Mouse (Mus musculus) midbrain, embryonic 11.5 days (tissue): Measurements from ENCODE around the gene Ccrl2. TPM values are rescaled to one million over a fixed set of nuclear protein-coding genes. Genes with fewer than 3 reads are reported as not detected.

Source experiments
- ATAC-seq: fragments of 200-750 bp; cut with Nextera tagmentation; 2 replicates; pipeline ENCODE4 v1.8.0; 2017; ENCODE audit warnings: moderate TSS enrichment, moderate library complexity; ENCODE audit not compliant: low FRiP score
- DNase-seq: peaks from one replicate; pipeline ENCODE4 v3.0.0; 2015; ENCODE audit warnings: low spot score; ENCODE audit errors: missing footprints
- H3K27ac ChIP-seq: fragments of 300-500 bp; sonication (generic); 2 replicates; pipeline ENCODE4 v1.5.1; 2014; ENCODE audit warnings: low read depth, low read length
- H3K27me3 ChIP-seq: fragments of 300-500 bp; sonication (generic); 2 replicates; pipeline ENCODE4 v1.6.1; 2014; ENCODE audit warnings: mild to moderate bottlenecking, low read length, moderate library complexity, mixed read lengths; ENCODE audit not compliant: control insufficient read depth, insufficient read depth
- H3K36me3 ChIP-seq: fragments of 300-500 bp; sonication (generic); 2 replicates; pipeline ENCODE4 v1.6.1; 2014; ENCODE audit warnings: mild to moderate bottlenecking, low read length, moderate library complexity, mixed read lengths; ENCODE audit not compliant: control insufficient read depth, insufficient read depth
- H3K4me1 ChIP-seq: fragments of 300-500 bp; sonication (generic); 2 replicates; pipeline ENCODE4 v1.6.1; 2014; ENCODE audit warnings: low read length; ENCODE audit not compliant: control insufficient read depth, insufficient read depth
- H3K4me2 ChIP-seq: fragments of 300-500 bp; sonication (generic); 2 replicates; pipeline ENCODE4 v1.6.1; 2014; ENCODE audit warnings: mild to moderate bottlenecking, moderate library complexity
- H3K4me3 ChIP-seq: fragments of 300-500 bp; sonication (generic); 2 replicates; pipeline ENCODE4 v1.5.1; 2014; ENCODE audit warnings: low read depth, low read length
- H3K9ac ChIP-seq: fragments of 300-500 bp; sonication (generic); 2 replicates; pipeline ENCODE4 v1.6.1; 2014; ENCODE audit warnings: low read length
- H3K9me3 ChIP-seq: fragments of 300-500 bp; sonication (generic); 2 replicates; pipeline ENCODE4 v1.6.1; 2016; ENCODE audit warnings: low read length; ENCODE audit not compliant: control insufficient read depth
- WGBS: fragments of 180-500 bp; shearing (Covaris S2); extraction: QIAGEN DNeasy Blood & Tissue Kit; methylation state at CpG from one replicate; pipeline ENCODE4 v1.1.7; 2014; 5-methylcytosine and 5-hydroxymethylcytosine counted together
- polyA plus RNA-seq: library from polyadenylated mRNA; unstranded; fragments of >200 nt; fragmentation: Nextera tagmentation; extraction: Ambion mirVana; gene quantifications from 2 replicates; pipeline ENCODE4 v1.2.1, GENCODE M21; 2014

Ccrl2 gene
- 1.9 and 2.1 TPM in 2 replicates for polyA plus RNA-seq

DNA sequence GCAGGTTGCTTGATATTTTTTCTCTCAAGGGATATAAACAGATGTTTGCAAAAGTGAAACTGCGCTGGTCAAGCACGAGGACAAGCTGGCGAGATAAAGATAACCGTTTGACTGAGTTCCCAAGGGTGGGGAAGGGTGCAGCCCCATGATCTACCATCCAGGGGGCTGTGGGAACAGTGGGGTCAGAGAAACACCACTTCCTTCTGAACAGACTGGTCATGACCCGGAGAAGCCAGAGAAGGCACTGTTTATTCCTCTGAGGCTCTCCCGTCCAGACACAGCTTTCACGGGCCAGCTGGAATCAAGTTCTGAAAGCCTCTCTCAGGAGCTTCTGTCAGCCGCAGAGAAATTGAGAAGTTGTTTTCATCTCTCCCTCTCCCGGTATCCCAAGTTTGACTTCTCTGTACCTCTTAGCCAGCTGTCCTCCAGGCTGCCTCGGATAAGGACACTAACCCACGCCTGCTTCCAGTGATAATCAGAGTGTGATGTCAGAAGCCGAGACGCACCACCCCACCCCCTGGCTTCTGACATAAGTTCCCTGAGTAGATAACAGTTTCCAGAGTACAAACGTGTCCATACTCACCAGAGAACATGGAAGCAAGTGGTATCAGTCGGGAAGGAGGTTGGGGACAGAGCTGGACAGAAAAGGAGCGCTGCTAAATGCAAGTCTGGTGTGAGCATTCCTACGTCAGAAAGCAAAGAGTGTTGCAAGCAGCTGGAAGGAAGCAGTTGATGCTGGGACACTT lies at the start of gene Ccrl2:
Gene Ccrl2, minus strand, starts transcription at position 722 of the 746 bp plus-strand sequence.
- 63% methylated on average over 17 of the region's 17 CpGs for WGBS
- no peak within 1 kb of the TSS for H3K9ac ChIP-seq
- no peaks in the 10 kb centered on the region for H3K27me3 ChIP-seq
- H3K36me3 ChIP-seq, result no peaks in the 10 kb centered on the region
- H3K9me3 ChIP-seq, result no peaks in the 10 kb centered on the region
- ATAC-seq, result no peak
- H3K27ac ChIP-seq, result peak within 1 kb of the TSS; percentile 27; the same call in 1 of the 2 replicates
- no peak for DNase-seq
- H3K4me3 ChIP-seq, result peak within 1 kb of the TSS; percentile 2; the same call in 1 of the 2 replicates
- peak within 1 kb of the TSS; percentile 6; the same call in 1 of the 2 replicates for H3K4me2 ChIP-seq
- no peaks in the 10 kb centered on the region for H3K4me1 ChIP-seq

DNA sequence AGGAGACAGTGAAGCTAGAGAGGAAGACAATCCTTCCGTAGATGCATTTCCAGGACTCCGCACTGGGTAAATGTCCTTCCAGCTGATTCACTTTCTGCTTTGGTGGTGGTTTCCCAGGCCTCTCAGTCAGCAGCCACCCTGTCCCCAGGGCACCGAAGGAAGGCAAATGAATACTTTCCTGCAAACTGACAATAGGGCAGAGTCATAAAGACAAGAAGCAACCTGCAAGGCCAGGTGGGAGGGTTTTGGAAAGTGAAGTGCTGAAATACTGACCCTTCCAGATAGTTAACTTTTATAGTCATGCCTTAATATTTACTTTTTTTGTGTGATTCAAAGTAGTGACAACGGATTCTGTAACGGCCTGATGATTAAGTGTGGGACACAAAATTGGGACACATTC lies 46.6 kb upstream of the Ccrl2 start:
- no peaks in the 10 kb centered on the region for H3K27me3 ChIP-seq
- no peak for ATAC-seq
- 91% methylated on average over 5 of the region's 5 CpGs for WGBS
- H3K27ac ChIP-seq, result no peak overlapping the region
- DNase-seq, result no peak
- no peaks in the 10 kb centered on the region for H3K4me1 ChIP-seq
- H3K9ac ChIP-seq, result no peak overlapping the region
- H3K4me2 ChIP-seq, result no peak overlapping the region
- H3K36me3 ChIP-seq, result no peaks in the 10 kb centered on the region
- H3K9me3 ChIP-seq, result no peaks in the 10 kb centered on the region
- no peak overlapping the region for H3K4me3 ChIP-seq

DNA sequence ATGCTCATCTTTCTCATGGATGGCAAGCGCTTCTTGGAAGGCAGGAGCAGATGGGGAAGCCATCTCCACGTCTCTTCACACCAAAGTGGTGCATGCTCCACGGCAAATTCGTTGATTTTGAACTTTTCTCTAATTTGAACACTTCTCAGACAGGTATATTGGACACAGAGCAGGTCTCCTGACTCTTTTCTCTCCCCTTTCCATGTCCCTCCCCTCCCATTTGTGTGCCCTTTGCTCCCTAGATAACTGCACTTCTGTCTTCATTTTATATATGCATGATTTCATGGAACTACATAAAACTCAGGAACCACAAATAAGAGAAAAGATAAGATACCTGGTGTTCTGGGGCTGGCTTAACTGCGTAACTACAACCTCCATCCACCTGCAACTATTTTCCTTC lies 46.0 kb upstream of the Ccrl2 start:
- Histone ChIP-seq H3K27me3 (no peaks in the 10 kb centered on the region), H3K36me3 (no peaks in the 10 kb centered on the region), H3K9me3 (no peaks in the 10 kb centered on the region), H3K27ac (no peak overlapping the region), H3K9ac (no peak overlapping the region), H3K4me2 (no peak overlapping the region), H3K4me3 (no peak overlapping the region), H3K4me1 (no peaks in the 10 kb centered on the region)
- 83% methylated on average over 5 of the region's 5 CpGs for WGBS
- DNase-seq (no peak), ATAC-seq (no peak)

DNA sequence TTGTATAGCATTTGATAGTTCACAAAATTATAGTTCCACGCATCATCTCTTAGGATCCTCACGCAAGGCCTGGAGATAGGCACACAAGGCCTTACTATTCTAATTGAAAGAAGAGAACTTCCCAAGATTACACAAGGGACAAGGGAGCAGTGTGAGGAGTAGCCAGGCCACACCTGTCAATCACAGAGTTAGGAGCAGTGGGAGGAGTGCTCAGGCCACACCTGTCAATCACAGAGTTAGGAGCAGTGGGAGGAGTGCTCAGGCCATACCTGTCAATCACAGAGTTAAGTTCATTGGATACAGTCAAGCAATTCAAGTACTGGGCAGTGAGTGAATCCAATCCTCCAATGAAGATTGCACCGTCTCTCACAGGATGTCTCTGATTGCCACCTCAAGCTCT lies 43.1 kb upstream of the Ccrl2 start:
- WGBS, result 89% methylated on average over 3 of the region's 3 CpGs
- ATAC-seq, result 0 out of 2 replicates have a peak, but pooled peaks have one; percentile 42
- Histone ChIP-seq H3K4me2 (no peak overlapping the region), H3K9me3 (no peaks in the 10 kb centered on the region), H3K36me3 (no peaks in the 10 kb centered on the region), H3K4me1 (no peaks in the 10 kb centered on the region), H3K9ac (no peak overlapping the region), H3K27me3 (no peaks in the 10 kb centered on the region), H3K4me3 (no peak overlapping the region), H3K27ac (no peak overlapping the region)
- DNase-seq, result no peak

DNA sequence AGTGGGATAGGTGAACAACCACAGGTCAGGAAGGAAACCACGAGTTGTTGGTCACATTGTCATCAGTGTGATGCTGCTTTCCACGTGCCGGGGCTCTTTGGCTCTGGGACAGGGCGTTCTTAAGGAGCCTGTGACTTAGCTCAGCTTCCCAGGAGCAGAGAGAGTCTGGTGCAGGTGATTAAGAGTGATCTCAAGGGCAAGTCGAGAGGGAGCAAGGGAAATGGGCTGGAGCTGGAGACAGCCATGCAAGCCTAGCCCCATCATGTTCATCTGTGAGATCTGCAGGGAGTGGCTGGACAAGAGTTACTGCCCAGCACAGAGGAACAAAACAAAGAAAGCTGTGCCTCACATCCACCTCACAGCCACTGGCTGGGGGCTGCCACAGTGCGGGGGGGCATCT lies 40.2 kb upstream of the Ccrl2 start:
- H3K4me1 ChIP-seq, result no peaks in the 10 kb centered on the region
- no peak for DNase-seq
- no peak for ATAC-seq
- H3K4me2 ChIP-seq, result no peak overlapping the region
- H3K9ac ChIP-seq, result no peak overlapping the region
- H3K36me3 ChIP-seq, result no peaks in the 10 kb centered on the region
- H3K4me3 ChIP-seq, result no peak overlapping the region
- WGBS, result 73% methylated on average over 6 of the region's 6 CpGs
- H3K27ac ChIP-seq, result no peak overlapping the region
- H3K27me3 ChIP-seq, result no peaks in the 10 kb centered on the region
- H3K9me3 ChIP-seq, result no peaks in the 10 kb centered on the region

DNA sequence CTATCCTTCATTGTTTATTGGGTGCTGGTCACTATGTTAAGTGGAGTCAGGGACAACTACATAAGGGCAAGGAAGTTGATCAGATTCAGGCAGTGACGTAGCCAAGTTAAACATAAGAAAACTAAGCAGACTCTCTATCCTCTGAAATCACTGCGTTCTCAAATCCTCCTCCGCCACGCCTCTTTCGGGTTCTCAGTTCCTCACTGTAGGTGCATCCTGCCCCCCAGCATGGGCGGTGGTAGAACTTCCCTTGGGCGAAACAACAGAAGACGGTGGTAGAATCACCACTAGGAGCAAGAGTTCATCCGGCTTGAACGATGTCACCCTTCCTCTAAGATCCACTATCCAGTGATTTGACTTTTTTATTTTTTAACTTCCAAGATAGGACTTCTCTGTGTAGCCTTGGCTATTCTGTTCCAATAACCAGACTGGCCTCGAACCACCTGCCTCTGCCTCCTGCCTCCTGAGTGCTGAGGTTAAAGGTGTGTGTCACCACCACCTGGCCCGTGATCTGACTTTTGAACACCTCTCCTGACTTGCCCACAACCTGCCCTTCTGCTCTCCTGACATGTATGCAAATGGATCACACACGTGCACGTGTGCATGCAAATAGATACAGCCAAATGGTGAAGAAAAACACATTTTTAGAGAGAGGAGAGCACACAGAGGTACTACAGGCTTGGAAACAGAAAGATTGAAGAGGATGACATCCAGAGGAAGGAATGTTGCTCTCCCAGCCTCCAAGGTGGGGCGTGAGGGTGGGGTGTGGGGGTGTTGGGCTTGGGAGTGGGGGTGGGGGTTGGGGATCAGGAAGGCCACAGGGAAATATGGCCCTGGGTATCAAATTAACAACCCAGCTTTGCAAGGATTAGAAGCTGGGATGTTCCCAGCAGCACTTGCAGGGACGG lies 39.4 kb upstream of the Ccrl2 start:
- Histone ChIP-seq H3K36me3 (no peaks in the 10 kb centered on the region), H3K4me3 (no peak overlapping the region), H3K27ac (no peak overlapping the region), H3K4me1 (no peaks in the 10 kb centered on the region), H3K9ac (no peak overlapping the region), H3K4me2 (no peak overlapping the region), H3K27me3 (no peaks in the 10 kb centered on the region), H3K9me3 (no peaks in the 10 kb centered on the region)
- 87% methylated on average over 16 of the region's 16 CpGs for WGBS
- DNase-seq (no peak), ATAC-seq (no peak)

DNA sequence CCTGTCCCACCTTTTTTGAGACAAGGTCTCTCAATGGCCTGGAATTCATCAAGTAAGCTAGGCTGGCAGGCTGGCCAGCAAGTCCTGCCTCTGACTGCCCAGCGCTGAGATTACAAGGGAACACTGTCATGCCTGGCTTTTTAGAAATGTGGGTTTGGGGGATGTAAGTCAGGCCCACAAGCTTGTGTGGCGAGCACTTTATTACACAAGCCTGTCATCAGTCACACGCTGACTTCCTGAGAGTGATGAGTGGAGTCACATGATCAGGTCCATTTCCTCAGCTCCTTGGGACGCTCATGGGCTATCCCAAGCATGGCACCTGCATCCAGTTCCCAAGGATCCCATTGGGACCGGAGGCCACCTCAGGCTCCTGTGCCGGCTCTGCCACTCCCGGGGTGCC lies 38.4 kb upstream of the Ccrl2 start:
- H3K9me3 ChIP-seq, result no peaks in the 10 kb centered on the region
- no peaks in the 10 kb centered on the region for H3K36me3 ChIP-seq
- H3K4me2 ChIP-seq, result no peak overlapping the region
- no peak for ATAC-seq
- no peak overlapping the region for H3K9ac ChIP-seq
- no peak for DNase-seq
- H3K4me3 ChIP-seq, result no peak overlapping the region
- H3K27ac ChIP-seq, result no peak overlapping the region
- H3K27me3 ChIP-seq, result no peaks in the 10 kb centered on the region
- 88% methylated on average over 7 of the region's 7 CpGs for WGBS
- H3K4me1 ChIP-seq, result no peaks in the 10 kb centered on the region

DNA sequence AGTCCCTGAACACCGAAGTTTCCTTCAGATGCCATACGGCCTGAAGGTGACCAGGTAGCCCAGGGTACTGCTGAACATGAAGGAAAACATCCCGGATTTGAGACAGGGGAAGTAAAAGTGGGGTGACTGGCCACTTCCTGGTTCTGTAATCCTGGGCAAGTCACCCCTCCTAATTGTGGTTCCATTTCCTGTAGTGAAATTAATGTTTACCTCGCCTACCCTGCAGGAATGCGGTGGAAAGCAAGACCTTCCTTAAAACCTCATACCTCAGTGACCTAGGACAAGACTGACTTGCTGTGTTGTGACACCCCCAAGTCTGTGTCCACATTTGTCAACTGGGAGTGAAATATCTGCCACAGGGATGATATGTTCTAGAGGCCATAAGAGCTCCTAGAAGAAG lies 37.3 kb upstream of the Ccrl2 start:
- Histone ChIP-seq H3K9me3 (no peaks in the 10 kb centered on the region), H3K36me3 (no peaks in the 10 kb centered on the region), H3K4me1 (no peaks in the 10 kb centered on the region), H3K4me2 (no peak overlapping the region), H3K27me3 (no peaks in the 10 kb centered on the region), H3K9ac (no peak overlapping the region), H3K4me3 (no peak overlapping the region), H3K27ac (no peak overlapping the region)
- WGBS, result 85% methylated on average over 5 of the region's 5 CpGs
- DNase-seq, result no peak
- ATAC-seq, result no peak

DNA sequence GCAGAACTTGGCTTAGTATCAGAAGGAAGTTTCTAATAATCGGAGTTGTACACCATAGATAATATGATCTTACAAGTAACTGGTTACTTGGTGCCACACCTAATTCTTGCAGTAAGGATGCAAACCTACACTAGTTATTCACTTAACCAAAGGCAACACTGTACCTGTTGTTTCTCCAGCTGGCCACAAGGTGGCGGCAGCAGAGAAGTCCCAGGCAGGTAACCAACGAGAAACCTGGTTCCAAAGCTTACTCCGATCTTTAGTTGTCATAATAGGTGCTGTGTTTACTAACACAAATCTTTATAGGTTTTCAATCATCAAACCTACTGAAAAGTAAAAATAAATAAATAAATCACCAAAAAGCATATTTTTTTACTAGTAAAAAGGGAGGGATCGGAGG lies 35.8 kb upstream of the Ccrl2 start:
- no peaks in the 10 kb centered on the region for H3K9me3 ChIP-seq

More for the DNA sequence above, 35.8 kb upstream of the Ccrl2 start:
- WGBS, result 43% methylated on average over 5 of the region's 5 CpGs
- H3K4me1 ChIP-seq, result no peaks in the 10 kb centered on the region
- no peak overlapping the region for H3K9ac ChIP-seq
- H3K36me3 ChIP-seq, result no peaks in the 10 kb centered on the region
- no peak overlapping the region for H3K4me2 ChIP-seq
- DNase-seq (peak; percentile 90), ATAC-seq (no peak)
- H3K27ac ChIP-seq, result no peak overlapping the region
- H3K4me3 ChIP-seq, result no peak overlapping the region
- H3K27me3 ChIP-seq, result no peaks in the 10 kb centered on the region
